Mouse (Mus musculus): ENCODE measurements around the gene Pde8a. TPM values are rescaled to one million over a fixed set of nuclear protein-coding genes. Genes with fewer than 3 reads are reported as not detected.
A peak's percentile ranks its signal among the peaks of the same experiment; 100 is the strongest.

Pde8a gene
- polyA plus RNA-seq, 1 experiment from 2014 or later, result 4.8 TPM

GRCm38 (mm10) chr7:81326859-81327258, 113.5 kb downstream of the Pde8a start:
- no peak for ATAC-seq (ENCODE audit: low FRiP score, low read depth)
- 80% methylated on average over 6 of the region's 6 CpGs for WGBS
- no peaks in the 10 kb centered on the region for H3K4me1 ChIP-seq
- no peak overlapping the region for H3K9ac ChIP-seq
- H3K27me3 ChIP-seq, result no peaks in the 10 kb centered on the region
- H3K4me2 ChIP-seq (replicated peaks), result no peak overlapping the region
- peaks cover 29% of the 10 kb centered on the region for H3K36me3 ChIP-seq
- no peak overlapping the region for H3K27ac ChIP-seq
- no peak overlapping the region for H3K4me3 ChIP-seq
- H3K9me3 ChIP-seq, result no peaks in the 10 kb centered on the region

DNA sequence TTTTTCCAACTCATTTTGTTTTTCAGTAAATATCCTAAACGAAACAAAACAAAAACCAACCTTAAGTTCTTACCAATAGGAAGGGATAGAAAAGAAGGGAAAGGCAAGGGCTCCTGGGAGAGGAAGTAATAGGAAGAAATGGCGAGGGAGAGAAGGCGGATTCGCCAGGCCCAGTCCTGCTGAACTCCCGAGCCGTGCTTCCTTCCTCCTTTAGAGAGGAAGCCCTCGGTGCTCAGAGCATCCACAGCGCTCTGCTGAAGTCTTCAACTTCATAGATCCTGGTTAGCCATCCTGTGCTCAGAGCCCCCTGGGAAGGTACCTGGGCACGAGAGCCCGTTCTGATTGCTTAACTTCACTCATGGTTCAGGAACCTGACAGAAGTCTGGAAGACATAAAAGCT, 114.3 kb downstream of the Pde8a start:
- Histone ChIP-seq H3K27me3 (no peaks in the 10 kb centered on the region), H3K9ac (no peak overlapping the region), H3K4me3 (no peak overlapping the region), H3K9me3 (no peaks in the 10 kb centered on the region), H3K36me3 (peaks cover 37% of the 10 kb centered on the region), H3K27ac (no peak overlapping the region), H3K4me2 (replicated peaks) (no peak overlapping the region), H3K4me1 (no peaks in the 10 kb centered on the region)
- no peak for ATAC-seq (ENCODE audit: low FRiP score, low read depth)
- WGBS, result 80% methylated on average over 10 of the region's 10 CpGs

DNA sequence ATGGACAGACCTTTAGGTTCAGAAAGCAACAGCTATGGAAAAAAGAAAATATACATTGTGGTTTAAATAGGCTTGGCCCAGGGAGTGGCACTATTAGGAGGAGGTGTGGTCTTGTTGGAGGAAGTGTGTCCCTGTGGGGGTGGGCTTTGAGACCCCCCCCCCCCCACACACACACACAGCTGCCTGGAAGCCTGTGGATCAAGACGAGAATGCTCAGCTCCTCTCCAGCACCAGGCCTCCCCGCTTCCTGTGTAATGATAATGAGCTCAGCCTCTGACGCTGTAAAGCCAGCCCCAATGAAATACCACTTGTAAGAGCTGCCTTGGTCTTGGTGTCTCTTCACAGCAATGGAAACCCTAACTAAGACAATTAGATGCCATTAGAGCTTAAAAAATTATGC, 117.4 kb downstream of the Pde8a start:
- Histone ChIP-seq H3K27me3 (no peaks in the 10 kb centered on the region), H3K4me2 (replicated peaks) (no peak overlapping the region), H3K9me3 (no peaks in the 10 kb centered on the region), H3K4me3 (no peak overlapping the region), H3K9ac (no peak overlapping the region), H3K36me3 (peaks cover 57% of the 10 kb centered on the region), H3K27ac (no peak overlapping the region), H3K4me1 (no peaks in the 10 kb centered on the region)
- WGBS, result 17% methylated on average over 3 of the region's 3 CpGs
- ATAC-seq (ENCODE audit: low FRiP score, low read depth), result no peak

GRCm38 (mm10) chr7:81331851-81332250, 118.5 kb downstream of the Pde8a start:
- WGBS, result 80% methylated on average over 7 of the region's 7 CpGs
- no peaks in the 10 kb centered on the region for H3K4me1 ChIP-seq
- no peak for ATAC-seq (ENCODE audit: low FRiP score, low read depth)
- H3K27ac ChIP-seq, result no peak overlapping the region
- H3K36me3 ChIP-seq, result peaks cover 65% of the 10 kb centered on the region
- H3K9ac ChIP-seq, result no peak overlapping the region
- no peaks in the 10 kb centered on the region for H3K27me3 ChIP-seq
- H3K4me2 ChIP-seq (replicated peaks), result no peak overlapping the region
- no peaks in the 10 kb centered on the region for H3K9me3 ChIP-seq
- H3K4me3 ChIP-seq, result no peak overlapping the region

- ATAC-seq (ENCODE audit: low FRiP score, low read depth), result no peak
- 80% methylated on average over 18 of the region's 18 CpGs for WGBS
- H3K27me3 ChIP-seq, result no peaks in the 10 kb centered on the region
- peaks cover 79% of the 10 kb centered on the region for H3K36me3 ChIP-seq
- no peak overlapping the region for H3K9ac ChIP-seq
- H3K27ac ChIP-seq, result peak overlapping the region; percentile 58; the same call in 1 of the 2 replicates
- no peaks in the 10 kb centered on the region for H3K9me3 ChIP-seq
- no peak overlapping the region for H3K4me2 ChIP-seq (replicated peaks)
- H3K4me1 ChIP-seq, result no peaks in the 10 kb centered on the region
- no peak overlapping the region for H3K4me3 ChIP-seq
These were observed 122.5 kb downstream of the Pde8a start for GRCm38 (mm10) chr7:81335705-81336431.

DNA sequence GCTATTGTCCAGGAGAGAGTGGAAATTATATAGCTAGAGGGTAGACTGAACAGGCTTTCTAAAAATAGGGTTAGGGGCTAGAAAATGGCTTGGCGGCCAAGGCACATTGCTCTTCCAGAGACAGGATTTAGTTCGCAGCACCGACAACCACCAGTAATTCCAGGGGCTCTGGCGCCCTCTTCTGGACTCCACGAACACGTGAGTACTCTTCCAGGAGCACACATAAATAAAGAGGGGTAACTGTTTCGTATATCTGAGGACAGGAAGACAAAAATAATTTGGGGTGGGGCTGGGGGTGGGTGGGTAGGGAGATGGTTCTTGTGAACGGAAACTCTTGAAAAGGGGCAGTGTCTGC, 123.0 kb downstream of the Pde8a start:
- 41% methylated on average over 8 of the region's 8 CpGs for WGBS

GRCm38 (mm10) chr7:81337785-81338521, 124.6 kb downstream of the Pde8a start:
- WGBS, result 95% methylated on average over 21 of the region's 21 CpGs
- Histone ChIP-seq H3K36me3 (peaks cover 86% of the 10 kb centered on the region), H3K4me1 (peaks cover 11% of the 10 kb centered on the region), H3K27ac (no peak overlapping the region), H3K4me2 (replicated peaks) (no peak overlapping the region), H3K27me3 (no peaks in the 10 kb centered on the region), H3K4me3 (no peak overlapping the region), H3K9me3 (no peaks in the 10 kb centered on the region), H3K9ac (no peak overlapping the region)
- no peak for ATAC-seq (ENCODE audit: low FRiP score, low read depth)

More for the DNA sequence above, 123.0 kb downstream of the Pde8a start:
- Histone ChIP-seq H3K4me2 (replicated peaks) (no peak overlapping the region), H3K27ac (peak overlapping the region; percentile 58; the same call in 1 of the 2 replicates), H3K36me3 (peaks cover 84% of the 10 kb centered on the region), H3K9me3 (no peaks in the 10 kb centered on the region), H3K4me3 (no peak overlapping the region), H3K9ac (no peak overlapping the region), H3K4me1 (no peaks in the 10 kb centered on the region), H3K27me3 (no peaks in the 10 kb centered on the region)
- ATAC-seq (ENCODE audit: low FRiP score, low read depth), result no peak

- no peaks in the 10 kb centered on the region for H3K9me3 ChIP-seq
- ATAC-seq (ENCODE audit: low FRiP score, low read depth), result no peak
- no peaks in the 10 kb centered on the region for H3K27me3 ChIP-seq
- H3K4me1 ChIP-seq, result peaks cover 16% of the 10 kb centered on the region
- peaks cover 86% of the 10 kb centered on the region for H3K36me3 ChIP-seq
- WGBS, result 63% methylated on average over 3 of the region's 3 CpGs
- H3K27ac ChIP-seq, result no peak overlapping the region
- H3K9ac ChIP-seq, result no peak overlapping the region
- H3K4me2 ChIP-seq (replicated peaks), result no peak overlapping the region
- no peak overlapping the region for H3K4me3 ChIP-seq
These were observed 125.1 kb downstream of the Pde8a start for GRCm38 (mm10) chr7:81338522-81338873.

GRCm38 (mm10) chr7:81339783-81340182, 126.4 kb downstream of the Pde8a start:
- Histone ChIP-seq H3K4me3 (no peak overlapping the region), H3K36me3 (peaks cover 86% of the 10 kb centered on the region), H3K27me3 (no peaks in the 10 kb centered on the region), H3K9me3 (no peaks in the 10 kb centered on the region), H3K9ac (no peak overlapping the region), H3K4me2 (replicated peaks) (no peak overlapping the region), H3K4me1 (peaks cover 22% of the 10 kb centered on the region), H3K27ac (no peak overlapping the region)
- no peak for ATAC-seq (ENCODE audit: low FRiP score, low read depth)
- WGBS, result 78% methylated on average over 4 of the region's 4 CpGs

DNA sequence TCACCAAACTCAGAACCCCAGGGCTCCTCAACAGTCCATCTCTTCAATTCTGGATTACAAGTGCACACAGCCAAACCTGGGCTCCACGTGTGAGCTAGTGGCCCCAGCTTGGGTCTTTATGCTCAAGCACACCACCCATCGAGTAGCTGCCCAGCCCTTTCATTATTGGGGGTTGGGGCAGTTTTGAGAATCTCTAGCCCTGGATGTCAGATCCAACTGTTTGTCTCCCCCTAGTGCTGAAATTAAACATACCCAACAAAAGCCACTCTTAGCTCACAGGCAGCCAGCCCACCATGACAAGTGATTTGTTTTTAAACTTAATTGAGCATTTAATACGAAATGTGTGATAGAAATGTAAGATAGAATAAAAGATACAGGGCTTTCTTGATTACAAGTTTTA, 128.2 kb downstream of the Pde8a start:
- Histone ChIP-seq H3K27me3 (no peaks in the 10 kb centered on the region), H3K9me3 (no peaks in the 10 kb centered on the region), H3K4me2 (replicated peaks) (no peak overlapping the region), H3K4me3 (no peak overlapping the region), H3K4me1 (peaks cover 22% of the 10 kb centered on the region), H3K36me3 (peaks cover 73% of the 10 kb centered on the region), H3K27ac (no peak overlapping the region), H3K9ac (no peak overlapping the region)
- no peak for ATAC-seq (ENCODE audit: low FRiP score, low read depth)
- WGBS, result 64% methylated on average over 3 of the region's 3 CpGs

DNA sequence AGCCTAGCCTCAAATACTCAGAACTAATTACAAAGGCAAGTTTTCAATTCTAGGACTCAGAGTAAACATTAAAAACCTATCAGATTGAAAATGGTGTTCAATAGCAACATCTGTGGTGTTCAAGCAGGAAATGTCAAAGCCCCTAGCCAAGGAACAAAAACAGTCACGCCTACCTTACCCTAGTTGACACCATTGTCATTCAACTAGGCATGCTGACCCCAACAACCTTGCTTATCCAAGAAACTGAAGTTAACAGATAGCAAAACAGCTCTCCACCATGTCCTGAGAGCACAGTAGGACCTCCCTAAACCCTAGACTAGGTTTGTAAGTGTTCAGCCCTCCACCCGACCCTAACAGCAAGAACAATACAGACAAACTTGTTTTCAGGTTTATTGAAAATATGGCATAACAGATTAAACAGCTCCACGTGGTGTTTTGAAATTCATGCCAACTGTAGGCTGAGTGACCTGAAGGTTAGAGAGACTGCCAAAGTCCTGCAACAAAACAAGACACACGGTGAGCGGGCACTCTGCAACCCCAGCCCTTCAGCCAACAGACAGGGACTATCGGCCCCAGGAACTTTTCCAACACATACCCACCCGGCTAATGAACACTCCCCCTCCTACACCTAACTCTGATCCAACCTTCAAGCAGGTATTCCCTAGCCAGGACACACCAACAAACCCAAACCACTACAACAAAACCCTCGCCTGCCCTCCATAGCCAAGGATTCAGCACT, 129.1 kb downstream of the Pde8a start:
- H3K27me3 ChIP-seq, result no peaks in the 10 kb centered on the region
- H3K9me3 ChIP-seq, result no peaks in the 10 kb centered on the region
- peaks cover 22% of the 10 kb centered on the region for H3K4me1 ChIP-seq
- H3K4me3 ChIP-seq, result peak overlapping the region; percentile 96
- peak overlapping the region; percentile 99 for H3K9ac ChIP-seq
- H3K4me2 ChIP-seq (replicated peaks), result peak overlapping the region; percentile 97
- ATAC-seq (ENCODE audit: low FRiP score, low read depth), result no peak
- WGBS, result 78% methylated on average over 8 of the region's 8 CpGs
- peak overlapping the region; percentile 0; the same call in 1 of the 2 replicates for H3K27ac ChIP-seq
- H3K36me3 ChIP-seq, result peaks cover 64% of the 10 kb centered on the region

GRCm38 (mm10) chr7:81343316-81343715, 129.9 kb downstream of the Pde8a start:
- no peaks in the 10 kb centered on the region for H3K9me3 ChIP-seq
- no peaks in the 10 kb centered on the region for H3K27me3 ChIP-seq
- 34% methylated on average over 8 of the region's 8 CpGs for WGBS
- H3K4me1 ChIP-seq, result peaks cover 22% of the 10 kb centered on the region
- no peak for ATAC-seq (ENCODE audit: low FRiP score, low read depth)
- H3K4me3 ChIP-seq, result peak overlapping the region; percentile 96
- H3K27ac ChIP-seq, result peak overlapping the region; percentile 0; the same call in 1 of the 2 replicates
- H3K4me2 ChIP-seq (replicated peaks), result peak overlapping the region; percentile 97
- peak overlapping the region; percentile 99 for H3K9ac ChIP-seq
- peaks cover 56% of the 10 kb centered on the region for H3K36me3 ChIP-seq

Measured in limb, embryonic 13.5 days (tissue).